Mouse (Mus musculus): ENCODE results near the gene Slx4ip.

The Slx4ip gene

DNA sequence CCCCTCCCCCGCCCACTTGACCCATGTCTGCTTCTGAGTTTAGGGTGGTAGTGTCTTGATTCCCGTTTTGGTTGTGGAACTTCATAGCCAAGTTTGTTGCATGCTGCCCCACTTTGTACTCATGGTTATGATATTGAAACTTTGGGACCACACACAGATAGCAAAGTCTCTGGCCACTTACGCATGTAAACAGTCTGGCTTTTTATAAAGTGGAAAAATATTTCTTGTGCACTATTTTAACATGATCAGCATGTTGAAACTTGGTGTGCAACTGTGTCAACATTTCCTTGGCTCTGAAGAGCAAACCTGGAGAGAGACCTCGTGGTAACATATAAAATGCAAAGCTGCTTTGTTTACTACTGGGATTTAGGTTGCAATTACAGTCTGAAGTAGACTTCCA lies 56.5 kb downstream of the Slx4ip start:
- no peak for DNase-seq (ENCODE audit: low read depth)

DNA sequence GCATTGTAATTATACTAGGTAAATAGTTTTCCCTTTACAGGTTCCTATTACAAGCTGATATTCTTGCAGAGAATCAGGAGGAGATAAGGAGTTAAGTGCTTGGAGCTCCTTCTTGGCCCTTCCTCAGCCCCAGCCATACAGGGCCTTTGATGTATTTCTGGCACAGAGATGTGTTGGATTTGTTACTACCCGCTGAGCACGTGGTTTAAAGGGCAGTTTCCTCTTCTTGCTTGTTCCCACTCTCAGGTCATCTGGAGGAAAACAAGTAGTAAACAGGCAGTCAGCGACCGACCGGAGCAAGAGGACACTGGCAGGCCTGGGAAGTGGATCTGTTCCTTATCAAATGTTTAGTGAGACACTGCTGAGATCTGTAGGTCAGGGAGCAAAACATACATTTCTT lies 56.9 kb downstream of the Slx4ip start:
- no peak for DNase-seq (ENCODE audit: low read depth)

DNA sequence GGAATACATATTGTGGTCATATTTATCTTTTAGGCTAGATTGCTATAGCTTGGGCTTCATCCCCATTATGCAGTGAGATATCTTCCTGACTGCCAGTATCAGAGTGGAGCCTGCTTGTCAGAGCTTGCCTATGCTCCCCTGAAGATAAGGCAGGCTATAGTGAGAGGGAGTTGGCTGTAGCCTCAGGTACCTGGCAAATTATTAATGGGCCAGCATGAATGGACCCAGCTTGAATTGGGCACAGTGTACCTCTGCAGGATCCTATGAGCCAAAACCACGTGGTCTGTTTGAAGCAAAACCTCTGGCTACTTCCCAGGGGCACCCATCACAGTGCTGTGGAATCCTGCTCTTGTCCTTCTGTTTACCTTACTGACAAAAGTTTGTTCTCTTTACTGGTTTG lies 61.2 kb downstream of the Slx4ip start:
- DNase-seq (ENCODE audit: low read depth) = no peak

DNA sequence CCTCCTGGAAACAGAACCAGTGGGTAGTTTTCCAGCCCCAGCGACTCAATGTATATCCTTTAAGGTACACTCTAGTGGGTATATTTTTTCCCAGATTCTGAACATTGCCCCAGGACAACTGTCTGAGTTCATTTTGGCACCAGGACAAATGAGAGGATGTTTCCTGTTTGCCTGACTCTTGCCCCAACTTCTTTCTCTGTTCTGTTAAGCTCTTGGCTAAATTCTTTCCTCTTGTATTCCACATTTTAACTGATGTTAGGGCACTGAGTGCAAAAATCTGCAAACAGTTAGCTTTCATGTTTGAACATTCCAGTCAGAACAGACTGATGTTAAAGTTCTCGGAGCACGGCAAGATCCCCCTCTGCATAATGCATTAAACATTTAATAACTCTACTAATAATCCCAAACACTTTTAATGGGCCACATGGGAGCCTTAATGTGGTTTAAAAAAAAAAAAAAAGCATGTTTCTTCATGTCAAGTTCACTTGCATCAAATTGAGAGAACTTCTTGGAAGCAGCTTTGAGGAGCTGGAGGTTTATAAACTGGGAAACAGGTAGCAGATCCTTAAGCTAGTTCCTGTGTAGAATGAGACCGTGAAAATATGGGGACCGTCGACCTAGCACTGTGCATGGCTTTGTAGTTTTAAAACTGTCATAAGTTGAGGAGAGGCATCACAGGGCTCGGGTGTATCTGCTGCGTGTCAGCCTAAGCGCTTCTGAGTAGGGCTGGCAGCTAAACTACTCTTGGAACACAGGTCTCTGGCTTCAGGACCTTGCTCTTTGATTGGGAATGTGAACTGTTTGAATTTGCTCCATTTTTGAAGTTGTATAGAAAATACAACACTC lies 64.9 kb downstream of the Slx4ip start:
- no peak for DNase-seq (ENCODE audit: low read depth)

DNA sequence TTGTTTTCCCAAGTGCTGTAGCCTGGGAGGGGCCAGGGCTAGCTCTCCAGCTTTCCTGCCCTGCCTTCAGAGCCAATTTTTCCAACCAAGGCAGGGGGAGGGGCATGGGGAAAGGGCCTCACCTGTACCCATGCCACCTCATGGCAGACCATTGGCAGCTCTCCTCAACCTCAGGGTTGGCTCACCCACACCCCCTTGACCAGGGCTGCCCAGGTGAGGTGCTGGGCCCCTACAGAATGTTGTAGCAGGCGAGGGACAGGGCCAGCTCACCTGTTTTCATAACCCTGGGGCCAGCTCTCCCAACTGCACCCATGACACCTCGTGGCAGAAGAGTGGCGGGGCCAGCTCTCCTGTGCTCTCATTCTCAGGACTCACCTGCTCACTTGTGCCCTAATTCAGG lies 67.7 kb downstream of the Slx4ip start:
- DNase-seq (ENCODE audit: low read depth) = no peak

DNA sequence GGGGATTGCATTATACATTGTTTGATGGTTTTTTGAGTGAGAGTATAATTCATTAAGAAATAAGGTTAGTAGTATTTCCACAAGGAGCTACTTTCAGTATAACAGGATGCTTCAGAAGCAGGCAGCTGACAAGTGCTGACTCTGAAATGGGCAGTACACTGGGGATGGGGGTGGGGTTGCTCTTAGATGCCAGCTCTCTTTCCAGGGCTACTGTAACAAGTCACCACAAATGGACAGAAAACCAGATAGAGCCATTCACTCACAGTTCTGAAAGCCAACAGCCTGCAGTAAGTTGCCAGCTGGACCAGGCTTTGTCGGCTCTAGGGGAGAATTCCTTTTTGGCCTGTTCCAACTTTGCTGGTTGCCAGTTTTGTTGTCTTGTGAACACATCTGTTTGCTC lies 84.8 kb downstream of the Slx4ip start:
- DNase-seq (ENCODE audit: low read depth) = no peak

DNA sequence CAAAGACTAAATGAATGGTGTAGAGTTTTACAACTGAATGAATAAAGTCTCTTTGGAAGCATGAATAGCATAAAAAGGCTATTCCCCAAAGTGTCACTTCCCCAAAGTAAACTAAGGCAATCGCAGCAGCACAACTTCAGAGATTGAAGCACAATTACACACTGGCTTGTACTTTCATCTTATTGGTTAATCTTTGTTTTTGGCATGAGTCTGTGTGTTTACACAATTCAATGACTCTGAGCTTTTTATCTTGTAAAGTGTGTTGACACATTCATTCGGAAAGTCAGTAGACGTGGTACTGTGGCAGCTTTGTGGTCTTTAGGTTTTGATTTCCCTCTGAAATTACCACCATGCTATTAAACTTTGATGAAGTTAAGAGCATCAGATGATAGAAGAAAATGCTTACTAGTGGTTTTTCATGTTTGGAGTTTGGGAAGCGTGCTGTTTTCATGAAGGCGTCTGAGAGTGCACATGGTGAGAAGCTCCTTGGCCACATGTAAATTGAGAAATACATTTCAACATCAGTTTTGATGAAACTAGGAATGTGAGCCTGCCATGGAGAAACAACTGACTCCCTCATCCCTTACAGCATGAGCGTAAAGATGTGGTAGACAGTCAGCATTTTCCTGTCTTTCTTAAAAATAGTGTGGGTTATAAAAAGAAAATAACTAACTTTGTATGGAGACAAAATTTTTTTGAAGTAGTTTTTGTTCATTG lies 88.2 kb downstream of the Slx4ip start:
- DNase-seq (ENCODE audit: low read depth) = no peak

DNA sequence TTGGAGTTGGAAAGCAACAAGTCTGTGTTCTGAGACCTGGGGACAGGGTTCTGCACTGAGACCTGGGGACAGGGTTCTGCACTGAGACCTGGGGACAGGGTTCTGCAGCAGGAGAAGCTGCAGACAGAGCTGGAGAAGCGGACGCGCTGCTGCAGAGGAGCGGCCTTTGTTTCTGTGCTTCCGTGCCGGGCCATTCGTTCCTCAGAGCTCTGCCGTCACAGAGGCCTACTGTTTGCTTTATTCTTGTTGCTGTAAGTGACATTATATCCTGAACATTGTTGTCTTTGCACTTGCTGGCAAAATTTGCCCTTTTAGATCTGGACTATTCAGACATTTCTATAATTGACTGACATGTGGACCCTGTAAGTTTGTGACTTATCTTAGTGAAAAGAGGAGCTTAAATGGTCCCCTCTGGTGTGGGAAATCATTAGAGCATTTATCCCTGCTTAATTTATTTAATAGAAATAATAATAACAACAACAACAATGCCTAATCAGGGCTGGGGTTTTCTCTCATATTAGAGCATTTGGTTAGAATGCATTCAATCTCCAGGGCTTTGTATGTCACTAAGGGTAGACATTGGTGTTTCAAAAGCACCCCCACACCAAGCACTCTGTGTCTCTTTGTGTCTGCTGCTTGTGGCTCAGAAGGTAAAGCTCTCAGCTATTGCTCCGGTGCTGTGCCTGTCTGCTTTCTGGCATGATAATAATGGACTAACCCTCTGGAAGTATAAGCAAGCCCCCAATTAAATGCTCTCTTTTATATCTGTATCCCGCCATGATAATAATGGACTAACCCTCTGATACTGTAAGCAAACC lies 90.3 kb downstream of the Slx4ip start:
- DNase-seq (ENCODE audit: low read depth) = no peak

DNA sequence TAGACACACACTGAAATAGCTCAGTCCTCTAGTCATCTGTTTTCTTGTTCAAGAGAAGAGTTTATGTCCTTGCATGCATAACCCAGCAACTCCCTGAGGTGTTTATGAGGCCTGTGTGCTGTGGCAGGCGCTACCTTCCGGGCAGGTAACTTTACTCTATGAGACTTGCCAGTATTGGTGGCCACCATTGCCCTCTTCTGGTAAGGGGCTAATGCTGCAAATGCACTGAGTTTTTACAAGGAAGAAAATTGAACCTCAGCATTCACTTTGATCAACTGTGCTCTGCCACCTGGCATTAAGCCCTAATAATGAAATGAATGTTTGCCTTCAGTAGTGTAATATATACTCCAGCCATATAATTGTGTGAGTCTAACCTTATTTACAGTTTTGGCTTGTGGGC lies 92.9 kb downstream of the Slx4ip start:
- no peak for DNase-seq (ENCODE audit: low read depth)

DNA sequence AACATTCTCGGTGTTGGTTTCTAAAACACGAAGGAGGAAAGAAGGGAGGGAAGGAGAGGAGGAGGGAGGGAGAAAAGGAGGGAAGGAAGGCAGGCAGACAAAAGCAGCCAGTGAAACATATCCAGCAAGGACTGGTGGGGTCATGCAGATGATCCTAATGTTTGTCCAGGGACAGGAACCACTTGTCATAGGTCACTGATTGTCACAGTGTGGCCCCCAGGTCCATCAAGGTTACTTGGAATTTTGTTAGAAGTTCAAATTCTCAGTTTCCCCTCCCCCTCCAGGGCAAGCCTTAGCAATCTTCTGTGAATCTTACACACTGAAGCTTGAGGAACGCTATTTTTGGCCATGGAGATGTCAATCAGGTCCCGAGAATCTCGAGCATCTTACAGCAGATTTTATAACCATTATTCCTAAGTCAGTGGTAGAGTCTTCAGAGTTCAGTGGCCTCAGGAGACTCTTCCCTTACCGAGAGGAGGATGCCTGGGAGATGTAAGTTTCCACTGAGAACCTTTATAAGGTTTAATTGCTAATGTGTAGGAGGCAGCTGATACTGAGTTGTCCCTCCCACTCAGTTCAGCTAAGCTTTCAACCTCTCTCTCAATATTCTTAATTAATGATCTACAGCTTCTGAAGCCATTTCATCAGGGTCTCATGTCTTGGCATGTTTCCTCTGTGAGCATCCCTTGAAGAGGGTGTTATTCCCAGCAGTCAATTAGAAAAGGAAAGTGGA lies 95.1 kb downstream of the Slx4ip start:
- DNase-seq (ENCODE audit: low read depth) = no peak

DNA sequence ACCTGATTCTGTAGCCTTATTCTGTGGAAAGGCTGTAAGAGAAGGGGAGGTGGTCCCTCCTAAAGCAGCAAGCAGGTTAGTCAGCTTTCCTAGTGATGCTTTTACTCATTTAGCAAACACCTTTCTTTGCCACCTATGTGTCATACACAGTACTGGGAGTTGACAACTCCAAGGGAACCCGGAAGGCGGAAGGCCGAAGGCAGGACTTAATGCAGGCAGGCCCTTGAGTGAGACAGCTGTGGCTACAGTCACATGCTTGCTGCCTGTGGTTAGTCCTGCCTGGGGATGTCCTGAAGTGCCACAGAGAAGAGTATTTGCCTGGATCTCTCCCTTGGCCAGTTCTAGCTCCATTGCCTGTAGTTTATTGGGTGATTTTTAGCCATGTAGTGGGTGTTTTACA lies 102.1 kb downstream of the Slx4ip start:
- no peak for DNase-seq (ENCODE audit: low read depth)

DNA sequence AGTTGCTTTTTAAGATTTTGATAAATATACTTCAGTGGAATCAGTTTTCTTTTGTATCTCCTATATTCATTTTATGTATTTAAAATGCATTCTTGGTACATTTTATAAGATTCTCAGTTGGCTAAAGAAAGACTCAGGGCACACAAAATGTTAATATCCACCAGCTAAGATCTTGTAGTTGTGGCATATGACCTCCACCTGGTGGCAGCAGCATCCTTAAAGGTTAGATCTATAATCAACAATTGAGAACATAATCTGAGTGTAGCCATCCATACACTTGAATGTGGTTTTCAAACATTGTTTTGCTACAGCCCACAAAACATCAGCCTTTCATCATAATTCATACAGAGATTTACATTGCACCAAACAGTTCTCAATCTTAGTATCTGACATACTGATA lies 106.1 kb downstream of the Slx4ip start:
- no peak for DNase-seq (ENCODE audit: low read depth)

DNA sequence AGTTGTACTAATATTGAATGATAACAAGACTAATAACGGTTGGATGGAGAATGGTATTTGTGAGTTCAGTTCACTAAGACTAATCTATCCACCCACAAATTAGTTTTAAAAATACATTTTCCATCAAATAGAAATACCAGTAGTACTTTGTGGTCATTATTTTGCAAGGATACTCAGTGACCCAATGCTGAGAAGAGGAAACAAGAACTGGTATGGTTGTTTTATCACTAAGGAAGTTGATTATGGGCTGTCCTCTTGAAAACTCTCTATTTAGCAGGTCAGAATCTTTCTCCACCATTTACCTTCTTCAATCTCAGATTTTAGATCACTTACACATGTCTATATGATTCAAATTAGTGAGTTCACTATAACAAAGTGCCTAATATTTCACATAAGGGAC lies 111.0 kb downstream of the Slx4ip start:
- DNase-seq (ENCODE audit: low read depth) = no peak

DNA sequence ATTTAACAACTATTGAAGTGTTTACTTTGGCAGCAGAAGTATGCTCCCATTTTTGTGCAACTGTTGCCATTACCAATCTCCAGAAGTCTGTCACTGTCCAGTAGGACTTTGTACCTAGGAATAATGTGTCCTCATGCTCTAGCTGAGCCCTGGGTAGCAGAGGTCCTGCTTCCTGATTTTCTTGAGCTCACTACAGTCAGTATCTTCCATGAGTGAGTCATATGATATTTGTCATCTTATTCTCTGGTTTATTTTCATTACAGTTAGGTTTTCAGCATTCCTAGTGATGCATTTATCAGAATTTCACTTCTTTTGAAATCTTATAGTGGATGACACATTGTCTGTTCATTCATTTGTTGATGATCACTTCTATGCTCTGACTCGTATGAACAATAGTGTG lies 115.6 kb downstream of the Slx4ip start:
- no peak for DNase-seq (ENCODE audit: low read depth)

DNA sequence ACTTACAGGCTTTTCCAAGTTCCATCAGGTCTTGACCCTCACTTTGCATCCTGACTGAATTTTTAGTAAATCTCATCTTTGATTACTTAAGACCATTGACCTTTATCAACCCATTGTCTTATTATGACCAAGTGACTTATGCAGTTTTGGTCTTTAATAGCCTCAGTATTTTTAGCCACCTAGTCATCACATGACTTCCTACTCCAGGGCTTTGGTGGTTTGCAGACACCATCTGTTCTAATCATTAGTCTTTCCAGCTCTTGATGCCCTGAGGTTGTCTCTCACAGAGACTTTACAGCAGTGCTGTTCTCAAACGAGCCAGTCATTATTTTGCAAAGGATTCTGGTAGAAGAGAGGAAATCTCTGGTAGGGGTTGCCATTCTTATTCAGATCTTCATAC lies 121.0 kb downstream of the Slx4ip start:
- DNase-seq (ENCODE audit: low read depth) = no peak

DNA sequence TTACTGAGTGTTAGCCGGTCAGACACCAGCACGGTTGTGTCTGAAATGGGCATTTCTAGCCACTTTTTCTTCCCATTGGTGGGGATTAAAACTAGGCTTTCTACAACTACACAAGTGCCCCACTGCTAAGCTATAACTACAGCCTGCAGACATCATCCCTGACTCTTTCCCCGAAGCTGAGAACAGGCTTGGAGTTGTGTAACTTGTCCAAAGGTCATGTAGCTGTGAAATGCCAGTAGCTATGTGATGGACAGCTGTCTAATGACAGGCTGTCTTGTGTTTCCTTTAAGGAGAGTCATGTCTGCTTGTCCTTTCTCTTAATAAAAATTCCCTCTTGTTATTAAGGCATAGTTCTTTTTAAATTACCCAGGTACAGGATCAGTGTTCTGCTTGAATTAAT lies 122.1 kb downstream of the Slx4ip start:
- DNase-seq (ENCODE audit: low read depth) = no peak

DNA sequence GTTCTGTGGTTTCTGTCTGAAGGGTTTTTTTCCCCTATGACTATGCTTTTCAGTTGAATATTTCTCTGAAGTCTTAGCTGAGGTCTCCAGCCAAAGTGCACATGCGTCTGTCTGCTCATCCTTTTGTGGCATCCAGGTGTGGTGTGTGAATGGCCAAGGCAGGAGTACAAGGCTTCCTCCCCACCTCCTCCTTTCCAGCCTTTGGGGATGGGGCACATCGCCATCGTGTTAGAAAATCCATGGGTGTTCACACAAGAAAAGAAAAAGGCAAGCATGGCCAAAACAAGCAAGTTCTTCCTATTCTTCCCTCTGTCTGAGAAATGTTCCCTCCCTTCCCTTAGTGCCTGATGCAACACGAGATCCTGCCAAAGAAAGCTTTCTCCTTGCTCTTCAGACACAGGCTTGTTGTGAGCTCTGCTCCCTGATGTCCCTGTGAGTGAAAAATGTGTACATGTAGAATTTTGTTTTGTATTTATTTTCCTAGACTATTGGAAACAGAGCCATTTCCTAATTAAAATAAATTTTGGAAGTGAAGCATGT lies 122.9 kb downstream of the Slx4ip start:
- DNase-seq (ENCODE audit: low read depth) = no peak

DNA sequence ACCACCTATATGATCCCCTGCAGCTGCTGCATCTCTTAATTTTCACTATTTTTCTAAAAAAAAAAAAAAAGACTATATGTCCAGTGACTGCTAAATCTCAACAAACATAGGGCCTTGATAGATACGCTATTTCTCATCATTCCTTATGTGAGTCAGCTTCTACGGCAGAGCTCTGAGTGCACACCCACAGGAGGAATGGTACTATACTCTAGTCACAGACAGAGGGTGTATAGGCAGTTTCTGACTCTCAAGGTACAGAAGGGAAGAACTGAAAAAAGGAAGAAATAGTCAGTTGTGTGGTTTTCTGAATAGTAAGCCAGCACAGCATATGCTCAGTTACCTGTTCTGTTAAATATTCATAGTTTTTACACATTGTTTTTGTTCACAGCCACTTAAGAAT lies 123.4 kb downstream of the Slx4ip start:
- no peak for DNase-seq (ENCODE audit: low read depth)

DNA sequence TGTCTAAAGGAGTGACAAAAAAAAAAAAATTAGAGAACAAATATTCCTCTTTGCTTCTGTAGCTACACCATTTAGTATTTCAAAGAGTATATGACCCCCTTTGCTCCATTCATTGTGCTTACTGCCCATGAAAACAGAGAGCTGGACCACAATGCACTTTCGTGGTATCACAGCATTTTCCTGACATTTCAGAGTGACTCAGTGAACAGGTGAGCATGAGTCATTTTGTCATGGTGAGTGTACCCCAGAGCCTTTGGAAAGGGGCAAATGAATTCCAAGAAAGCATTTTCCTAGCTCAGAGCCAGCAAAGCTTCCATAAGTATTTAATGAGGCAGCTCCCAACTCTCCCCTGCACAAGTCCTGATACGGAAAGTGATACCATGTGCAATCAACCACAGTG lies 153.1 kb downstream of the Slx4ip start:
- DNase-seq (ENCODE audit: low read depth) = no peak

DNA sequence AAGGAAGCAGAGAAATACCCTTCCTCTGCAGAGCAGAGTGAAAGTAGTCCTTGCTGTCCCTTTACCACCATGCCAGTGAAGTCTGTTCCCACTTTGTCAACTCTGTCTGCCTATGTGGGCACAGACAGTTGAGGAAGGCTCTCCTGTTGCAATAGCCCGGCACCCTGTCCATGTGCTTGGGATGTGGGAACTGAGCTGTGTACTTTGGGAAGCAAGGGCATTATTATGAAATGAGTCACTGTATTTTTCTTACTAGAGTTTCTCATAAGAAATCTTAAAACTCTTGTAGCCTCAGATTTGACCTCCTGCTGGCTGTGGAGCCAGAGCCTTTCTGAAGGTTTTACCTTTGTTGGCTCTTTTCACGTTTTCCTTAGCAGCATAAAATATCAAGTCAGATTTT lies 158.3 kb downstream of the Slx4ip start:
- no peak for DNase-seq (ENCODE audit: low read depth)

DNA sequence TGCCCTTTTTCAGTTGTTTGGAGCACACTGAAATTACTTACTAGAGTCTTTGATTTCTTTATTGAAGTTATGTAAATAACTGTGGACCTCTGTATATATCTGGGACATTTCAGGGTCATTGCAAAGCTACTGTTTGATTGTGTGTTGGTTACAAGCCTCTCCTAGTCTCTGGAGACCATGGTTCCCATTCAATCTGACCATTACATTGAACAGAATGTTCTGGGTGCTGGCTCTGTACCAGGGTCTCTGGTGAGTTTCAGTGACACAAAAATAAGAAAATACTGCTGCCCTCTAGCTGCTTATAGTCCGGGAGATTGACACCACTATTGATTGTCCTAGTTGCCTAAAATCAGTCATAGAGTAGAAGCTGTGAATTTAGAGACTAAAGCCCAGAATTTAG lies 158.9 kb downstream of the Slx4ip start:
- no peak for DNase-seq (ENCODE audit: low read depth)

DNA sequence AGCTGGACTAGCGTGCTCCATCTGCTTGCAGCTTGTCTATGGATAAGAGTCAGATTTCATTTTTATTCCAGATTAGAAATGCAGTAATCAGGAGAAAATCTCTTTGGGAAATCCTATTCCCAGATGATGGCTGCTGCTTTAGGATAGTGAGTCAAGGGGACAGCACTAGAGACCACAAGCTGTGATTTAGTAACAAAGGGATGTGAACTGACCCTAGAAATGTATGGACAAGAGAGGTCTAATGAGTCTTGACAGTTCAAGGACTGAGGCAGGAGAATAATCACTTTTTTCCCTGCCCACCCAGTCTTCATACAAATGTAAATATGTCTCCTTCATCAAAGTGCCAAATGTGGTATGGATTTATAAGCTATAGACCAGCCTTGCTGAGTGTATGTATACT lies 172.8 kb downstream of the Slx4ip start:
- DNase-seq (ENCODE audit: low read depth) = no peak

Measured in naive thymus-derived CD4-positive, alpha-beta T cell, adult 2 months (primary cell).